Mouse (Mus musculus) liver, embryonic 13.5 days (tissue): ENCODE measurements around the gene Olfr850. TPM values are rescaled to one million over a fixed set of nuclear protein-coding genes. Genes with fewer than 3 reads are reported as not detected.

Experiments
- ATAC-seq: fragments of 200-750 bp; cut with Nextera tagmentation; 2 replicates; pipeline ENCODE4 v1.8.0; 2017; ENCODE audit warnings: low read depth, mild to moderate bottlenecking, moderate number of reproducible peaks, moderate library complexity
- DNase-seq: peaks from one replicate; pipeline ENCODE4 v3.0.0; 2022
- H3K27ac ChIP-seq: fragments of 300-500 bp; sonication (generic); 2 replicates; pipeline ENCODE4 v1.5.1; 2015; ENCODE audit warnings: moderate library complexity, mild to moderate bottlenecking, inconsistent platforms
- H3K27me3 ChIP-seq: fragments of 300-500 bp; sonication (generic); 2 replicates; pipeline ENCODE4 v1.6.1; 2015; ENCODE audit warnings: mild to moderate bottlenecking, inconsistent platforms
- H3K36me3 ChIP-seq: fragments of 300-500 bp; sonication (generic); 2 replicates; pipeline ENCODE4 v1.6.1; 2015; ENCODE audit warnings: mild to moderate bottlenecking, inconsistent platforms
- H3K4me1 ChIP-seq: fragments of 300-500 bp; sonication (generic); replicated peaks from 2 replicates; pipeline ENCODE4 v1.6.1; 2015; ENCODE audit warnings: inconsistent platforms
- H3K4me2 ChIP-seq: fragments of 300-500 bp; sonication (generic); 2 replicates; pipeline ENCODE4 v1.6.1; 2015; ENCODE audit warnings: inconsistent platforms, mild to moderate bottlenecking, moderate library complexity
- H3K4me3 ChIP-seq: fragments of 300-500 bp; sonication (generic); replicated peaks from 2 replicates; pipeline ENCODE4 v1.5.1; 2015; ENCODE audit warnings: mild to moderate bottlenecking, inconsistent platforms
- H3K9ac ChIP-seq: fragments of 300-500 bp; sonication (generic); 2 replicates; pipeline ENCODE4 v1.6.1; 2015; ENCODE audit warnings: mild to moderate bottlenecking, inconsistent platforms
- H3K9me3 ChIP-seq: fragments of 300-500 bp; sonication (generic); replicated peaks from 2 replicates; pipeline ENCODE4 v1.6.1; 2016; ENCODE audit warnings: inconsistent platforms
- WGBS: fragments of 180-500 bp; shearing (Covaris S2); methylation state at CpG from one replicate; pipeline ENCODE4 v1.1.7; 2015; ENCODE audit not compliant: insufficient replicate concordance; 5-methylcytosine and 5-hydroxymethylcytosine counted together
- polyA plus RNA-seq: library from polyadenylated mRNA; unstranded; fragments of >200 nt; fragmentation: Nextera tagmentation; extraction: Ambion mirVana; gene quantifications from 2 replicates; pipeline ENCODE4 v1.2.1, GENCODE M21; 2015

Gene Olfr850
- polyA plus RNA-seq = not detected in 2 replicates

GRCm38 (mm10) chr9:19478148-19478547 is at the start of gene Olfr850:
Olfr850 (minus strand) TSS chr9:19478248.
- Histone ChIP-seq H3K27ac (no peak within 1 kb of the TSS), H3K9me3 (no peaks in the 10 kb centered on the region), H3K4me3 (no peak within 1 kb of the TSS), H3K27me3 (no peaks in the 10 kb centered on the region), H3K4me1 (no peaks in the 10 kb centered on the region), H3K36me3 (no peaks in the 10 kb centered on the region), H3K9ac (no peak within 1 kb of the TSS), H3K4me2 (no peak within 1 kb of the TSS)
- ATAC-seq = no peak
- no peak for DNase-seq

- no peak within 1 kb of the TSS for H3K9ac ChIP-seq
- H3K36me3 ChIP-seq = no peaks in the 10 kb centered on the region
- H3K4me2 ChIP-seq = no peak within 1 kb of the TSS
- ATAC-seq (no peak), DNase-seq (no peak)
- H3K4me3 ChIP-seq = no peak within 1 kb of the TSS
- no peaks in the 10 kb centered on the region for H3K4me1 ChIP-seq
- no peaks in the 10 kb centered on the region for H3K9me3 ChIP-seq
- H3K27me3 ChIP-seq = no peaks in the 10 kb centered on the region
- no peak within 1 kb of the TSS for H3K27ac ChIP-seq
Observed at GRCm38 (mm10) chr9:19492995-19493394, 14.9 kb upstream of the Olfr850 start, which contains the start of gene Olfr851. Olfr851 (plus strand) TSS chr9:19493295.

GRCm38 (mm10) chr9:19439966-19440365 is 38.1 kb downstream of the Olfr850 start, which contains the start of gene Olfr849:
Olfr849 (plus strand) TSS chr9:19440266.
- ATAC-seq (no peak), DNase-seq (no peak)
- Histone ChIP-seq H3K4me3 (no peak within 1 kb of the TSS), H3K36me3 (no peaks in the 10 kb centered on the region), H3K4me1 (no peaks in the 10 kb centered on the region), H3K9me3 (no peaks in the 10 kb centered on the region), H3K4me2 (no peak within 1 kb of the TSS), H3K27me3 (no peaks in the 10 kb centered on the region), H3K9ac (no peak within 1 kb of the TSS), H3K27ac (no peak within 1 kb of the TSS)
- WGBS = 58% methylated on average over 2 of the region's 2 CpGs

Other genes starting within 250 kb of the Olfr850 start
- not detected in 2 replicates for gene Olfr843, start 226.3 kb downstream of the Olfr850 start, polyA plus RNA-seq
- not detected in 2 replicates for gene Olfr844, start 161.9 kb downstream of the Olfr850 start, polyA plus RNA-seq
- not detected in 2 replicates for gene Olfr845, start 141.8 kb downstream of the Olfr850 start, polyA plus RNA-seq
- gene Olfr846, start 114.2 kb downstream of the Olfr850 start, polyA plus RNA-seq = not detected in 2 replicates
- not detected in 2 replicates for gene Olfr847, start 99.6 kb downstream of the Olfr850 start, polyA plus RNA-seq
- gene Olfr849, start 38.0 kb downstream of the Olfr850 start, polyA plus RNA-seq = not detected in 2 replicates
- gene Olfr851, start 15.0 kb upstream of the Olfr850 start, polyA plus RNA-seq = not detected in 2 replicates
- not detected in 2 replicates for gene Olfr853, start 62.8 kb upstream of the Olfr850 start, polyA plus RNA-seq
- gene Olfr854, start 89.1 kb upstream of the Olfr850 start, polyA plus RNA-seq = not detected in 2 replicates
- gene Olfr855, start 104.4 kb upstream of the Olfr850 start, polyA plus RNA-seq = not detected in 2 replicates
- 9.6 and 11.2 TPM in 2 replicates for gene Zfp317, start 143.9 kb upstream of the Olfr850 start, polyA plus RNA-seq
- gene Olfr857, start 231.2 kb upstream of the Olfr850 start, polyA plus RNA-seq = not detected in 2 replicates